Mouse (Mus musculus): Measurements from ENCODE around the gene H2-Ke6. TPM values are rescaled to one million over a fixed set of nuclear protein-coding genes. Genes with fewer than 3 reads are reported as not detected.

The H2-Ke6 gene
- polyA plus RNA-seq (2015; fragmentation: Nextera tagmentation; extraction: Ambion mirVana) = 64.4 and 74.3 TPM in 2 replicates

- ATAC-seq (replicated peaks) = peak; percentile 69
- peaks cover 24% of the 10 kb centered on the region for H3K36me3 ChIP-seq
- H3K9me3 ChIP-seq = no peaks in the 10 kb centered on the region
- peak within 1 kb of the TSS; percentile 74 for H3K9ac ChIP-seq (replicated peaks)
- no peaks in the 10 kb centered on the region for H3K27me3 ChIP-seq
- peaks cover 77% of the 10 kb centered on the region for H3K4me1 ChIP-seq
- peak within 1 kb of the TSS; percentile 90 for H3K4me2 ChIP-seq (replicated peaks)
- H3K4me3 ChIP-seq = peak within 1 kb of the TSS; percentile 81
- peak within 1 kb of the TSS; percentile 98 for H3K27ac ChIP-seq (replicated peaks)
- WGBS = under 1% methylated on average over 41 of the region's 49 CpGs
Observed at GRCm38 (mm10) chr17:34027656-34028223, at the start of gene H2-Ke6. Gene H2-Ke6 (minus strand): TSS chr17:34028060.

- ATAC-seq (replicated peaks) = no peak
- 2% methylated on average over 9 of the region's 9 CpGs for WGBS
- H3K9ac ChIP-seq (replicated peaks) = no peak overlapping the region
- no peak overlapping the region for H3K4me2 ChIP-seq (replicated peaks)
- no peaks in the 10 kb centered on the region for H3K9me3 ChIP-seq
- H3K4me3 ChIP-seq = no peak overlapping the region
- peaks cover 14% of the 10 kb centered on the region for H3K4me1 ChIP-seq
- H3K36me3 ChIP-seq = no peaks in the 10 kb centered on the region
- H3K27me3 ChIP-seq = peaks cover 14% of the 10 kb centered on the region
- H3K27ac ChIP-seq (replicated peaks) = no peak overlapping the region
Observed at GRCm38 (mm10) chr17:34077549-34077948, 49.7 kb upstream of the H2-Ke6 start.

- no peak overlapping the region for H3K27ac ChIP-seq (replicated peaks)
- H3K4me3 ChIP-seq = no peak overlapping the region
- H3K27me3 ChIP-seq = peaks cover 14% of the 10 kb centered on the region
- H3K4me1 ChIP-seq = peaks cover 14% of the 10 kb centered on the region
- no peak overlapping the region for H3K9ac ChIP-seq (replicated peaks)
- no peak overlapping the region for H3K4me2 ChIP-seq (replicated peaks)
- no peaks in the 10 kb centered on the region for H3K9me3 ChIP-seq
- ATAC-seq (replicated peaks) = no peak
- 45% methylated on average over 7 of the region's 7 CpGs for WGBS
- no peaks in the 10 kb centered on the region for H3K36me3 ChIP-seq
Observed at GRCm38 (mm10) chr17:34075271-34075670, 47.4 kb upstream of the H2-Ke6 start.

DNA sequence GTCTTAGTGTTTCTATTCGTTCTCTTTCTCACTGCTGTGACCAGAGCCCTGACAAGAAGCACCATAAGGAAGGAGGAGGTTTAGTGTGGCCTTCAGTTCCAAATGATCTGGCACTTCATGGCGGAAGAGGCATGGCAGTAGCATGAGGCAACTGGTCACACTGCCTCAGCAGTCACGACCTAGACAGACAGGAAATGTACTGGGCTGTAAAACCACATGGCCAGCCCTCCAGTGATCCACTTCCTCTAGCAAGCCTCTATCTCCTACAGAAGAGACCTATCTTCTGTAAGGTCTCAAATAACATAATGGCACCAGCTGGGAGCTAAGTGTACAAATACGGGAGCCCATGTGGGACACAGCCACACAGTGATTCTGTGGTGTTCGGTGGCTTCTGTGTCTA lies 44.2 kb upstream of the H2-Ke6 start:
- WGBS = 84% methylated on average over 5 of the region's 5 CpGs
- H3K4me2 ChIP-seq (replicated peaks) = no peak overlapping the region
- no peaks in the 10 kb centered on the region for H3K9me3 ChIP-seq
- no peak overlapping the region for H3K9ac ChIP-seq (replicated peaks)
- no peak overlapping the region for H3K4me3 ChIP-seq
- no peak overlapping the region for H3K27ac ChIP-seq (replicated peaks)
- peaks cover 10% of the 10 kb centered on the region for H3K27me3 ChIP-seq
- H3K36me3 ChIP-seq = no peaks in the 10 kb centered on the region
- ATAC-seq (replicated peaks) = no peak
- H3K4me1 ChIP-seq = peaks cover 8% of the 10 kb centered on the region

DNA sequence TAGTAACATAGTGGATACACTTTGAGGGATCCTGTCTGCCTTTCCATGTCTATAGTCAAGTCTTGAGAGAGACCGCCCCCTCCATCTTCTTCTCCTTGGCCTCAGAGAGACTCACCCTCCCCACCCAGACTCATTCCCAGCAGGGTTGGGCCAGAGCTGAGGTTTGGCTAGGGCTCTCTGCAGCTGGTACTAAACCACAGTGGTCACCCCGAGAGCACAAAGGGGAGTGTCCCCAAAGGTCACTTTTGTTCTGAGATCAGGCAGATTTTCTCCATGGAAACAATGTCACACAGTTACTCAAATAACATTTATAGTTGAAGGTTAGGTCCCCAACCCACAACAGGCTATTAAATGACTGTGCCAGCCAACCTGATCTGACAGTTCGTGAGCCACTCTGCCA lies 41.0 kb upstream of the H2-Ke6 start:
- H3K4me1 ChIP-seq = no peaks in the 10 kb centered on the region
- ATAC-seq (replicated peaks) = no peak
- H3K9me3 ChIP-seq = no peaks in the 10 kb centered on the region
- no peak overlapping the region for H3K27ac ChIP-seq (replicated peaks)
- H3K9ac ChIP-seq (replicated peaks) = no peak overlapping the region
- H3K4me3 ChIP-seq = no peak overlapping the region
- H3K27me3 ChIP-seq = no peaks in the 10 kb centered on the region
- H3K36me3 ChIP-seq = no peaks in the 10 kb centered on the region
- H3K4me2 ChIP-seq (replicated peaks) = no peak overlapping the region
- 45% methylated on average over 3 of the region's 3 CpGs for WGBS

DNA sequence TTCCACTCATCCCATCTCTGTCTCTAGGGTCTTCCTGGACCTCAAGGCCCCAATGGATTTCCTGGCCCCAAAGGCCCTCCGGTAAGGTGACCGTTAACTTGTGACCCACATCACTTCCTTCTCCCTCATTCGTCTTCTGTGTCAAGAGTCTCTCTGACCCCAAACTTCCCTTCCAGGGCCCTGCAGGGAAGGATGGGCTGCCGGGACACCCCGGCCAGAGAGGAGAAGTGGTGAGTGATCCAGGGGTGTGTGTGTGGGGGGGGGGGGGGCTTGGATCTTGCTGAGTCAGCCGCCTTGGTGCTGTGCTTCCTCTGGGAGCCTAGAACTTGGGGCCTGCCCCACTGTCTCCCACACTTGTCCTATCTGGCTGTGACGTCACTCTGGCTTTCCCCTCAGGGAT lies 29.4 kb upstream of the H2-Ke6 start:
- H3K9ac ChIP-seq (replicated peaks) = no peak overlapping the region
- H3K4me1 ChIP-seq = no peaks in the 10 kb centered on the region
- no peak overlapping the region for H3K4me3 ChIP-seq
- 84% methylated on average over 7 of the region's 7 CpGs for WGBS
- no peak overlapping the region for H3K27ac ChIP-seq (replicated peaks)
- H3K36me3 ChIP-seq = no peaks in the 10 kb centered on the region
- no peaks in the 10 kb centered on the region for H3K27me3 ChIP-seq
- H3K9me3 ChIP-seq = no peaks in the 10 kb centered on the region
- no peak overlapping the region for H3K4me2 ChIP-seq (replicated peaks)
- ATAC-seq (replicated peaks) = no peak

- Histone ChIP-seq H3K27me3 (no peaks in the 10 kb centered on the region), H3K4me1 (no peaks in the 10 kb centered on the region), H3K4me2 (replicated peaks) (no peak overlapping the region), H3K4me3 (no peak overlapping the region), H3K9me3 (no peaks in the 10 kb centered on the region), H3K27ac (replicated peaks) (no peak overlapping the region), H3K9ac (replicated peaks) (no peak overlapping the region), H3K36me3 (no peaks in the 10 kb centered on the region)
- ATAC-seq (replicated peaks) = no peak
- WGBS = 97% methylated on average over 5 of the region's 5 CpGs
Observed at GRCm38 (mm10) chr17:34047404-34048050, 19.7 kb upstream of the H2-Ke6 start.

DNA sequence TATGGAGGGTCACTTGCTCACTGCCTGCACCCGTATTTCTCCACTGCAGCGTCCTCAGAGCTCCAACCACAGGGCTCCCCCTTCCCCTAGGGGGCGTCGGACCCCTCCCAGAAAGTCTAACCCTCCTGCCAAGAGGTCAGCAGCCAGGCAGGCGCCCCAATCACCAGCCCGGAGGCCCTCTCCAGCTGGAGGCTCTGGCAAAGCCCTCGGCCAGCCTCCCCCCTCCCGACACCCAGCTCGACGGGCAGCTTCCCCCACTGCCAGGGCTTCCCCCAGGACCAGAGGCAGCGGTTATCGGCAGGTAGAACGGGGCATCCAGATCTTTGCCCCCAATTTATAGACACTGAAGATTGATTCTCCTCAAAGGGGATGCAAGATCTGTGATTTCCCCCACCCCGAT lies 18.1 kb upstream of the H2-Ke6 start:
- WGBS = 79% methylated on average over 14 of the region's 14 CpGs
- no peak for ATAC-seq (replicated peaks)
- H3K9me3 ChIP-seq = no peaks in the 10 kb centered on the region
- H3K27ac ChIP-seq (replicated peaks) = no peak overlapping the region
- no peaks in the 10 kb centered on the region for H3K36me3 ChIP-seq
- H3K4me1 ChIP-seq = no peaks in the 10 kb centered on the region
- no peaks in the 10 kb centered on the region for H3K27me3 ChIP-seq
- H3K4me2 ChIP-seq (replicated peaks) = no peak overlapping the region
- no peak overlapping the region for H3K4me3 ChIP-seq
- H3K9ac ChIP-seq (replicated peaks) = no peak overlapping the region

DNA sequence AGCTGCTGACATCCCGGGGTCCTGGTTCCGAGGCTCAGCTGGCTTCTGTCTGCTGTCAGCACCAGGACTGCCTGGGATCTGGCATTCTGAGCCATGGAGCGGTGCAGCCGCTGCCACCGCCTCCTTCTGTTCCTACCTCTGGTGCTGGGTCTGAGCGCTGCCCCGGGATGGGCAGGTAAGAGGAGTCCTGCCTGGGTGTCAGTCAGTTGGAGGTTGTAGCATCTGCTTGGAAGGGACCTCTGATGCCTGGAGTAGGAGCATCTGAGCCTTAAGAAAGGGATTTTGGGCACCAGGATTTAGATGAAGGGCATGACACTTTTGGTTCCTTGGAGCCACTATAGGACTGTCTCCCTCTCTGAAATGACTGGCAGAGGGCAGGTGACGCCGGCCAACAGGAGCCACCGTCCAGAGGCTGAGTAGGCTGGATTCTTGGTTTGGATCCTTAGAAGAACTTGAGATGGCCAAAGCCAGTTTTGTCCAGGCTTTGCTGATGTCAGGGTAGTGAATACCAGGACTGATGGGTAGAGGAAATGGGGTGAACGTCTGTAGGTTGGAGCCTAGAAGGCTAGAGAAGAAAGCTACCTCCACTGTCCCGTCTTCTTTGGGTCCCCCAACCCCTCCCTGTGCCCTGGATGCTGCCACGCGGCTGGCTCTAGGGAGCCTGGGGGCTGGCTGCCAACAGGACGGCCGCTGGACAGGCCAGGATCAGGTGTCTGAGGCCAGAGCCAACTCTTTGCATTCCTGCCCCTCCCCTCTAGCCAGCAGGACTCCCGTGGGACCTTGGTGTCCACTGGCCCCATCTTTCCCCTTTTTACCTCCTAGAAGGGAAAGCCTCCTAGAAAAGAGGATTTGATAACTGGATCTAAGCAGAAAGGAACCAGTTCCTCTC lies 11.9 kb upstream of the H2-Ke6 start:
- H3K9me3 ChIP-seq = no peaks in the 10 kb centered on the region
- peak; percentile 15 for ATAC-seq (replicated peaks)

DNA sequence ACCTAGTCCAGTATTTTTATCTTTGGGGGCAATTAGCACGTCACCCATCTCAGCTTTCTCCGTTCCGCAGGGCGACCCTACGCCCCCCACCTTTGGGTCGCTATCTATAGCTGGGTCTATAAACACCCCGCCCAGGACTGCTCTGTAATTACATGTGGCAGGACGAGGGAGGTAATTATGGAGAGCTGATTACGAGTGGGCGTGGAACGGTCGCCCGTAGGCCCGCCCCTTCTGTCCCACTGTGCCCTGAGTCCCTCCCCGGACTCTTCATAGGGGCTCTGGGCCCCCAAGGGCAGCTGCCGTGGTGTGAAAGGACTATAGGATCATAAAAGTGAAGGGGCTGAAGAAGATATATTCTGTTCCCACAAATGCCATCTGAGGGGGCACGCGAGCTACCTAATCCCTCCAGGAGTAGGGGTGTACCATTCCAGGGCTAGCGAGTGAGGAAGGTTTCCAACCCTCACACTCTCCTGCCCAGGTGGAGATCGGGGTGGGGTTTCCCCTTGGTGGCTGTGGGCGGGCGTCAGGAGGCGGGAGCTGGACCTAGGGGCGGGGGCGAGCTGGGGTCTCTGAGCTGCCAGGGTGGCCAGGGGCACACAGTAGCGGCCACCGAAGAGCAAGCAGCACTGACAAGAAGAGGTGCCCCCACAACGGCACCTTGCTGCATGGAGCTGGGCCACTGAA lies 11.2 kb upstream of the H2-Ke6 start, which contains the start of gene Col11a2:
TSS of gene Col11a2 (plus strand) at position 560 of the 684 bp plus-strand sequence.
- Histone ChIP-seq H3K36me3 (peaks cover 36% of the 10 kb centered on the region), H3K4me1 (peaks cover 27% of the 10 kb centered on the region), H3K4me3 (peak within 1 kb of the TSS; percentile 30), H3K9ac (replicated peaks) (peak within 1 kb of the TSS; percentile 33), H3K4me2 (replicated peaks) (peak within 1 kb of the TSS; percentile 66), H3K27me3 (no peaks in the 10 kb centered on the region), H3K9me3 (no peaks in the 10 kb centered on the region), H3K27ac (replicated peaks) (0 out of 2 replicates have a peak within 1 kb of the TSS, but pooled peaks have one; percentile 11)
- peak; percentile 72 for ATAC-seq (replicated peaks)
- WGBS = 6% methylated on average over 28 of the region's 28 CpGs

More for the DNA sequence above, 11.9 kb upstream of the H2-Ke6 start:
- H3K36me3 ChIP-seq = peaks cover 30% of the 10 kb centered on the region
- peak overlapping the region; percentile 30 for H3K4me3 ChIP-seq
- H3K27me3 ChIP-seq = no peaks in the 10 kb centered on the region
- H3K4me1 ChIP-seq = peaks cover 26% of the 10 kb centered on the region
- H3K9ac ChIP-seq (replicated peaks) = peak overlapping the region; percentile 33
- peak overlapping the region; percentile 66 for H3K4me2 ChIP-seq (replicated peaks)
- WGBS = 21% methylated on average over 17 of the region's 17 CpGs
- no peak overlapping the region for H3K27ac ChIP-seq (replicated peaks)

DNA sequence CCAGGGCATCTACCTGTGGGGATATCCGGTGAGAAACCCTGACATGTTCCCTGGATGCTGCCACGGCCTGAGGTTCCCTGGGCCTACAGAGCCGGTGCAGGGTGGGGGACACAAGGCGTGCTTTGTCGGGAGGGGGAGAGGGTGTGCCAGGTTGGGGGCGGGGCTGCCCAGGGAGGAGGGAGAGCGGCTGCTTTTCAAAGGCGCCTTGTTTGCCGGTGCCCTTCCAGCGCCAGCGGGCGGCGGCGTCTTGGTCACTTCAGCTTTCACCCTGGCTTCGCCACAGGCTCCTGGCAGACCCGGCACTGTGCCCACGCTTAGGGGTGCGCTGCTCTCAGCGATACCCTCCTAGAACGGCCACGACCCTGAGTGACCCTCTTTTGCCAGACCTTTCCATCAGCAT lies 10.6 kb upstream of the H2-Ke6 start:
- Histone ChIP-seq H3K9me3 (no peaks in the 10 kb centered on the region), H3K4me3 (peak overlapping the region; percentile 30), H3K27me3 (no peaks in the 10 kb centered on the region), H3K4me1 (peaks cover 31% of the 10 kb centered on the region), H3K36me3 (peaks cover 36% of the 10 kb centered on the region), H3K27ac (replicated peaks) (0 out of 2 replicates have a peak overlapping the region, but pooled peaks have one; percentile 11), H3K4me2 (replicated peaks) (peak overlapping the region; percentile 66), H3K9ac (replicated peaks) (peak overlapping the region; percentile 33)
- WGBS = 8% methylated on average over 19 of the region's 21 CpGs
- ATAC-seq (replicated peaks) = peak; percentile 41

Measured in forebrain, embryonic 15.5 days (tissue).